Mouse (Mus musculus): ENCODE measurements around the gene Dgkb. TPM values are rescaled to one million over a fixed set of nuclear protein-coding genes. Genes with fewer than 3 reads are reported as not detected.
A peak's percentile ranks its signal among the peaks of the same experiment; 100 is the strongest.

The Dgkb gene
- total and polyA plus RNA-seq, 2 experiments from 2014 or later, result 9.9 to 13.5 TPM

- Histone ChIP-seq H3K4me2 (ENCODE audit: low read depth) (no peak overlapping the region), H3K27me3 (ENCODE audit: insufficient read depth, low read length) (no peaks in the 10 kb centered on the region), H3K27ac (ENCODE audit: low read depth, low read length) (no peak overlapping the region), H3K9me3 (ENCODE audit: low read length) (no peaks in the 10 kb centered on the region), H3K9ac (no peak overlapping the region), H3K36me3 (ENCODE audit: insufficient read depth) (no peaks in the 10 kb centered on the region), H3K4me1 (ENCODE audit: insufficient read depth) (no peaks in the 10 kb centered on the region), H3K4me3 (ENCODE audit: low read depth, low read length) (no peak overlapping the region)
- peak; percentile 60 for DNase-seq
- peak; percentile 78 for ATAC-seq
- WGBS, result 55% methylated on average over 8 of the region's 8 CpGs
- no peak for TF ChIP-seq CTCF (IDR thresholded peaks at IDR 0.05; ENCODE audit: low read depth)
Observed at GRCm38 (mm10) chr12:37821052-37821810, 3.7 kb downstream of the Dgkb start.

GRCm38 (mm10) chr12:37880042-37881017, 62.8 kb downstream of the Dgkb start:
- under 1% methylated on average over 26 of the region's 26 CpGs for WGBS
- no peaks in the 10 kb centered on the region for H3K4me1 ChIP-seq (ENCODE audit: insufficient read depth)
- peak overlapping the region; percentile 82 for H3K4me2 ChIP-seq (ENCODE audit: low read depth)
- no peaks in the 10 kb centered on the region for H3K9me3 ChIP-seq (ENCODE audit: low read length)
- ATAC-seq, result peak; percentile 89
- H3K27ac ChIP-seq (ENCODE audit: low read depth, low read length), result peak overlapping the region; percentile 67
- peak; percentile 78 for DNase-seq
- TF ChIP-seq CTCF (IDR thresholded peaks at IDR 0.05; ENCODE audit: low read depth), result no peak
- peak overlapping the region; percentile 59 for H3K9ac ChIP-seq
- peak overlapping the region; percentile 51 for H3K4me3 ChIP-seq (ENCODE audit: low read depth, low read length)
- H3K36me3 ChIP-seq (ENCODE audit: insufficient read depth), result no peaks in the 10 kb centered on the region
- H3K27me3 ChIP-seq (ENCODE audit: insufficient read depth, low read length), result no peaks in the 10 kb centered on the region

- H3K36me3 ChIP-seq (ENCODE audit: insufficient read depth), result no peaks in the 10 kb centered on the region
- no peaks in the 10 kb centered on the region for H3K4me1 ChIP-seq (ENCODE audit: insufficient read depth)
- 2% methylated on average over 10 of the region's 10 CpGs for WGBS
- no peak overlapping the region for H3K27ac ChIP-seq (ENCODE audit: low read depth, low read length)
- ATAC-seq (no peak), DNase-seq (peak; percentile 19)
- TF ChIP-seq CTCF (IDR thresholded peaks at IDR 0.05; ENCODE audit: low read depth), result no peak
- peak overlapping the region; percentile 82 for H3K4me2 ChIP-seq (ENCODE audit: low read depth)
- H3K27me3 ChIP-seq (ENCODE audit: insufficient read depth, low read length), result no peaks in the 10 kb centered on the region
- H3K9ac ChIP-seq, result peak overlapping the region; percentile 59
- peak overlapping the region; percentile 51 for H3K4me3 ChIP-seq (ENCODE audit: low read depth, low read length)
- no peaks in the 10 kb centered on the region for H3K9me3 ChIP-seq (ENCODE audit: low read length)
Observed at GRCm38 (mm10) chr12:37881376-37881775, 63.9 kb downstream of the Dgkb start.

- no peak for TF ChIP-seq CTCF (IDR thresholded peaks at IDR 0.05; ENCODE audit: low read depth)
- H3K9ac ChIP-seq, result no peak overlapping the region
- no peak overlapping the region for H3K4me3 ChIP-seq (ENCODE audit: low read depth, low read length)
- H3K4me2 ChIP-seq (ENCODE audit: low read depth), result no peak overlapping the region
- no peaks in the 10 kb centered on the region for H3K36me3 ChIP-seq (ENCODE audit: insufficient read depth)
- WGBS, result 36% methylated on average over 1 of the region's 1 CpGs
- H3K4me1 ChIP-seq (ENCODE audit: insufficient read depth), result no peaks in the 10 kb centered on the region
- no peak overlapping the region for H3K27ac ChIP-seq (ENCODE audit: low read depth, low read length)
- H3K27me3 ChIP-seq (ENCODE audit: insufficient read depth, low read length), result no peaks in the 10 kb centered on the region
- no peaks in the 10 kb centered on the region for H3K9me3 ChIP-seq (ENCODE audit: low read length)
- no peak for ATAC-seq
- no peak for DNase-seq
Observed at GRCm38 (mm10) chr12:37882796-37883195, 65.3 kb downstream of the Dgkb start.

- no peak overlapping the region for H3K4me3 ChIP-seq (ENCODE audit: low read depth, low read length)
- H3K9ac ChIP-seq, result no peak overlapping the region
- ATAC-seq (no peak), DNase-seq (no peak)
- H3K27ac ChIP-seq (ENCODE audit: low read depth, low read length), result no peak overlapping the region
- H3K9me3 ChIP-seq (ENCODE audit: low read length), result no peaks in the 10 kb centered on the region
- no peak for TF ChIP-seq CTCF (IDR thresholded peaks at IDR 0.05; ENCODE audit: low read depth)
- H3K36me3 ChIP-seq (ENCODE audit: insufficient read depth), result no peaks in the 10 kb centered on the region
- no peaks in the 10 kb centered on the region for H3K27me3 ChIP-seq (ENCODE audit: insufficient read depth, low read length)
- WGBS, result 49% methylated on average over 4 of the region's 4 CpGs
- H3K4me2 ChIP-seq (ENCODE audit: low read depth), result no peak overlapping the region
- no peaks in the 10 kb centered on the region for H3K4me1 ChIP-seq (ENCODE audit: insufficient read depth)
Observed at GRCm38 (mm10) chr12:37883781-37884180, 66.3 kb downstream of the Dgkb start.

- TF ChIP-seq CTCF (IDR thresholded peaks at IDR 0.05; ENCODE audit: low read depth), result no peak
- no peak for DNase-seq
- no peak for ATAC-seq
- no peaks in the 10 kb centered on the region for H3K4me1 ChIP-seq (ENCODE audit: insufficient read depth)
- no peak overlapping the region for H3K4me3 ChIP-seq (ENCODE audit: low read depth, low read length)
- H3K27ac ChIP-seq (ENCODE audit: low read depth, low read length), result no peak overlapping the region
- no peak overlapping the region for H3K9ac ChIP-seq
- H3K36me3 ChIP-seq (ENCODE audit: insufficient read depth), result no peaks in the 10 kb centered on the region
- H3K27me3 ChIP-seq (ENCODE audit: insufficient read depth, low read length), result no peaks in the 10 kb centered on the region
- no peak overlapping the region for H3K4me2 ChIP-seq (ENCODE audit: low read depth)
- H3K9me3 ChIP-seq (ENCODE audit: low read length), result no peaks in the 10 kb centered on the region
Observed at GRCm38 (mm10) chr12:37888591-37888990, 71.1 kb downstream of the Dgkb start.

GRCm38 (mm10) chr12:37889431-37889830, 71.9 kb downstream of the Dgkb start:
- Histone ChIP-seq H3K9ac (no peak overlapping the region), H3K4me1 (ENCODE audit: insufficient read depth) (no peaks in the 10 kb centered on the region), H3K4me2 (ENCODE audit: low read depth) (no peak overlapping the region), H3K36me3 (ENCODE audit: insufficient read depth) (no peaks in the 10 kb centered on the region), H3K4me3 (ENCODE audit: low read depth, low read length) (no peak overlapping the region), H3K27ac (ENCODE audit: low read depth, low read length) (no peak overlapping the region), H3K9me3 (ENCODE audit: low read length) (no peaks in the 10 kb centered on the region), H3K27me3 (ENCODE audit: insufficient read depth, low read length) (no peaks in the 10 kb centered on the region)
- DNase-seq, result no peak
- no peak for TF ChIP-seq CTCF (IDR thresholded peaks at IDR 0.05; ENCODE audit: low read depth)
- 67% methylated on average over 4 of the region's 4 CpGs for WGBS
- peak; percentile 86 for ATAC-seq
